Mouse (Mus musculus) cortical plate, adult 2 months (tissue): Measurements from ENCODE around the gene Slc9a3r2.
"Not testable (repeated sequence)": the region's sequence is repeated elsewhere in the genome, so short reads cannot be mapped to it uniquely, and the experiment has no call there.

ENCODE experiments used
- CTCF ChIP-seq: fragments of 200-500 bp; IDR thresholded peaks from 2 replicates; pipeline ENCODE4 v1.5.1; 2011; ENCODE audit warnings: mild to moderate bottlenecking, control low read depth, low read length; ENCODE audit not compliant: insufficient read depth; ENCODE audit errors: extremely low read depth
- POLR2A ChIP-seq: fragments of 200-500 bp; IDR thresholded peaks from 2 replicates; pipeline ENCODE4 v1.6.1; 2011; ENCODE audit warnings: mild to moderate bottlenecking, low read length, control low read depth; ENCODE audit not compliant: insufficient read depth; ENCODE audit errors: extremely low read depth

DNA sequence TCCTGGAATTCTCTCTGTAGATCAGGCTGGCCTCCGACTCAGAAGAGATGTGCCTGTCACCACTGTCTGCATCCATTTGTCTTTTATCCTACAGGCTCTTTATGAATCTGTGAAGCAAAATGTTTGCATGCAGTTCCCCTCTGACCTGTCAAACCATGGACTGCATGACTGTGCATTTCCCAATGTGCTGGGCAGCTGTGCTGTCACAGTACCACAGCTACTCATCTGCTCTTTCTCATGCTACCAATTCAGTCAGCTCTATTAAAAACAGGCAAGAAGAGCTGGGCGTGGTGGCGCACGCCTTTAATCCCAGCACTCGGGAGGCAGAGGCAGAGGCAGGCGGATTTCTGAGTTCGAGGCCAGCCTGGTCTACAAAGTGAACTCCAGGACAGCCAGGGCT lies 16.9 kb upstream of the Slc9a3r2 start:
- TF ChIP-seq CTCF, POLR2A: not testable (repeated sequence)
